15 mouse cellular contexts compared by ENCODE assay signal in genomic region chr10:42312557-42312956, GRCm38 (mm10).
"Had no signal": no experiment of that assay in that cellular context is flagged by ENCODE, and none has a peak within 500 bp of the region (broad histone marks: within the 10 kb centered on the region; RNA-seq: fewer than 3 reads in every experiment).

No protein-coding gene starts in this region.

- H3K27ac ChIP-seq: kidney, postnatal 0 days; limb, embryonic 12.5 days; liver, embryonic 14.5 days; neural tube, embryonic 13.5 days had no signal

- H3K9ac ChIP-seq: limb, embryonic 12.5 days; liver, embryonic 14.5 days; neural tube, embryonic 13.5 days had no signal

- H3K4me1 ChIP-seq: limb, embryonic 12.5 days had no signal

- H3K4me3 ChIP-seq: limb, embryonic 12.5 days; neural tube, embryonic 13.5 days had no signal

- DNase-seq: kidney, adult 9 months; kidney, postnatal 36 days; layer of hippocampus, adult 9-11 months; liver; lung, adult 2 months; lung, postnatal 36 days; midbrain, embryonic 14.5 days; retina, postnatal 1 day; right cerebral cortex, postnatal 4 days; spleen, adult 18-20 months; thymus, postnatal 4 days had no signal

- H3K4me2 ChIP-seq: limb, embryonic 12.5 days; neural tube, embryonic 13.5 days had no signal

- H3K9me3 ChIP-seq: limb, embryonic 12.5 days; neural tube, embryonic 13.5 days had no signal

- H3K36me3 ChIP-seq: limb, embryonic 12.5 days had no signal
